Mouse (Mus musculus) hindbrain, embryonic 11.5 days (tissue): ENCODE data around the gene Dnm3. TPM values are rescaled to one million over a fixed set of nuclear protein-coding genes. Genes with fewer than 3 reads are reported as not detected.

Experiments
- ATAC-seq: fragments of 200-750 bp; cut with Nextera tagmentation; 2 replicates; pipeline ENCODE4 v1.8.0; 2017; ENCODE audit warnings: mild to moderate bottlenecking, moderate TSS enrichment, moderate library complexity; ENCODE audit not compliant: low FRiP score
- DNase-seq: peaks from one replicate; pipeline ENCODE4 v3.0.0-alpha.2; 2015; ENCODE audit warnings: low spot score
- H3K27ac ChIP-seq: fragments of 300-500 bp; sonication (generic); 2 replicates; pipeline ENCODE4 v1.5.1; 2014; ENCODE audit warnings: mild to moderate bottlenecking, low read depth, low read length
- H3K27me3 ChIP-seq: fragments of 300-500 bp; sonication (generic); 2 replicates; pipeline ENCODE4 v1.6.1; 2014; ENCODE audit warnings: mild to moderate bottlenecking, low read length, moderate library complexity, mixed read lengths; ENCODE audit not compliant: control insufficient read depth, insufficient read depth
- H3K36me3 ChIP-seq: fragments of 300-500 bp; sonication (generic); 2 replicates; pipeline ENCODE4 v1.6.1; 2014; ENCODE audit warnings: mild to moderate bottlenecking, low read length, moderate library complexity, mixed read lengths; ENCODE audit not compliant: control insufficient read depth, insufficient read depth
- H3K4me1 ChIP-seq: fragments of 300-500 bp; sonication (generic); replicated peaks from 2 replicates; pipeline ENCODE4 v1.6.1; 2014; ENCODE audit warnings: low read length, mixed read lengths; ENCODE audit not compliant: control insufficient read depth, insufficient read depth
- H3K4me2 ChIP-seq: fragments of 300-500 bp; sonication (generic); replicated peaks from 2 replicates; pipeline ENCODE4 v1.6.1; 2014; ENCODE audit warnings: mild to moderate bottlenecking, low read depth, low read length
- H3K4me3 ChIP-seq: fragments of 300-500 bp; sonication (generic); 2 replicates; pipeline ENCODE4 v1.5.1; 2014; ENCODE audit warnings: low read depth, low read length
- H3K9ac ChIP-seq: fragments of 300-500 bp; sonication (generic); 2 replicates; pipeline ENCODE4 v1.6.1; 2014; ENCODE audit warnings: low read depth, low read length
- H3K9me3 ChIP-seq: fragments of 300-500 bp; sonication (generic); 2 replicates; pipeline ENCODE4 v1.6.1; 2016; ENCODE audit warnings: low read length; ENCODE audit not compliant: control insufficient read depth
- WGBS: fragments of 180-500 bp; shearing (Covaris S2); extraction: QIAGEN DNeasy Blood & Tissue Kit; methylation state at CpG from one replicate; pipeline ENCODE4 v1.1.7; 2014; 5-methylcytosine and 5-hydroxymethylcytosine counted together
- polyA plus RNA-seq: library from polyadenylated mRNA; unstranded; fragments of >200 nt; fragmentation: Nextera tagmentation; extraction: Ambion mirVana; gene quantifications from 2 replicates; pipeline ENCODE4 v1.2.1, GENCODE M21; 2014

Dnm3 gene
- polyA plus RNA-seq, 1 experiment from 2014 or later: 12.0 TPM

DNA sequence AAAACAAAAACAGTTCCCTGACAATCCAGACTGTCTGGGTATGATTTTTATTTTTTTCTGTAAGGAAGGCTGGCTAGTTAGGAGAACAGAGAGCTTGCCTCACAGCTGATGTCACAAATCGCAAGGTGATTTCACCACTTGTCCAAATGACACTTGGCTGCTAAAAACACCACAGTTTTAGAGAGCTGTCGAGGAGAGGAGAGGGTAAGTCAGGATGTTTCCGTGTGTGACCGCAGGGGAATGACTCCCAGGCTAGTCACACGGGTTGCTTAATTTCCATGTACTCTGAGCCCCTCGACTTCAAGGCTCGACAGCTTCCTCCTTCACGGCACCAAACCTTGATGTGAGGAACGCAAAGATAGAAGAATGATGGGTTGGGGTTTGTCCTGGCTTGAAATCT, 471.7 kb downstream of the Dnm3 start:
- no peak overlapping the region for H3K4me2 ChIP-seq
- no peak overlapping the region for H3K4me3 ChIP-seq
- no peaks in the 10 kb centered on the region for H3K9me3 ChIP-seq
- peaks cover 5% of the 10 kb centered on the region for H3K4me1 ChIP-seq
- DNase-seq: no peak
- no peak for ATAC-seq
- no peaks in the 10 kb centered on the region for H3K27me3 ChIP-seq
- no peak overlapping the region for H3K27ac ChIP-seq
- H3K9ac ChIP-seq: no peak overlapping the region
- WGBS: 84% methylated on average over 9 of the region's 9 CpGs
- H3K36me3 ChIP-seq: no peaks in the 10 kb centered on the region

DNA sequence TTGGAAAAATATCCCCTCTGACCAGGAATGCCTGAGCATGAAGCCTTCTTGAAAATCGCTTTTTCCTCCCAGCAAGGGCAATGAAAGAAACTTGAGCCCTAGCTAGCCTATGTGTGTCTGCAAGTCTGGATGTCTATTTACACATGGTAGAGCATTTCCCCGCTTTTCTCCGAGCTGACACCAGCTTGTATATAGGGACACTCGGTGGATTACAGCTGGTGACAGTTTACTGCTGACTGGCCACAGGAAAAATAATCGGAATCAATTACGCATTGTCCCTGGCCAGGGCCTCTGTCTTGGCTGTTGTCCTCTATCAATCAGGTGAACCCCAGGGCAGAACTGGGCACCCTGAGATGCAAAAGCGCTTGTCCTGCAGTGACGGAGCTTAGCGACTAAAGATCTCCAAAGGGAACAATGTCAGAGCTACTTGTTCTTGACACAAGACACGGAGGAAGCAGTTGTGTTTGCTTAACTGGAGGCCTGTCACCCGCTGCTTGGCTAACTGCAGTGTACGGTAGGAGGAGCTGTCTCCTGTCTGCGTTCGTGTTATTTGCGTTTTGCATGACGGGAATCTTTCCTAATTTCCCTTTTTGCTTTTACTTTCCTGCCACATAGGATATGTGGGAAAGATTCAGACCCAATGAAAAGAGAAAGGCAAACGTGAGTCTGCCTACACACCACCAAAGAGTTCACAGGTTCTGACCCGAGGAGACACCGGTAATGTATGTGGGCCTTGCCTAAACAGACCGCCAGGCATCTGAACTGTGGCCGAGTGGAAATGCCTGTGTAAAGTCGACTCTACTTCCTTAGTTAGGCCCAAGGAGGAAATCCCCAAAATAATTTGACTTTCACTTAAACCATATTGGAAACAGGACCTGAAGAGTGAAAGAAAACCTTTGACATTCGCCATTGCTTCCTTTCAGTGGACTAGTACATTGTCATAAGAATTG, 472.7 kb downstream of the Dnm3 start:
- H3K4me2 ChIP-seq: no peak overlapping the region
- no peaks in the 10 kb centered on the region for H3K36me3 ChIP-seq
- ATAC-seq: peak; percentile 58
- DNase-seq: peak; percentile 54
- 43% methylated on average over 23 of the region's 23 CpGs for WGBS
- no peaks in the 10 kb centered on the region for H3K27me3 ChIP-seq
- H3K4me1 ChIP-seq: peaks cover 5% of the 10 kb centered on the region
- H3K4me3 ChIP-seq: no peak overlapping the region
- no peaks in the 10 kb centered on the region for H3K9me3 ChIP-seq
- no peak overlapping the region for H3K9ac ChIP-seq
- H3K27ac ChIP-seq: peak overlapping the region; percentile 61

DNA sequence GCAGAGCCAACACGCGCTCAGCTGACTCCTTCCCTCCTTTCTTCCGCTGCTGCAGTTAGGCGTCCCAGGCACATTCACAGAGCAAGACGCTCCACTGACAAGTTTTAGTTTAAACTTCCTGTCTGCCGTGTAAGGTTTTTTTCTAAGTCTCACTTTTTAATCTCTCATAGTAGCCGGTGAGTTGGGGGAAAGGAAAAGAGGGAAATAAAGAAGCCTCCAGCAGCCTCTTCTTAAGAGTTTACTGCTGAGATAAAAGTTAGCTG, 473.4 kb downstream of the Dnm3 start:
- Histone ChIP-seq H3K27ac (peak overlapping the region; percentile 61), H3K4me2 (no peak overlapping the region)

DNA sequence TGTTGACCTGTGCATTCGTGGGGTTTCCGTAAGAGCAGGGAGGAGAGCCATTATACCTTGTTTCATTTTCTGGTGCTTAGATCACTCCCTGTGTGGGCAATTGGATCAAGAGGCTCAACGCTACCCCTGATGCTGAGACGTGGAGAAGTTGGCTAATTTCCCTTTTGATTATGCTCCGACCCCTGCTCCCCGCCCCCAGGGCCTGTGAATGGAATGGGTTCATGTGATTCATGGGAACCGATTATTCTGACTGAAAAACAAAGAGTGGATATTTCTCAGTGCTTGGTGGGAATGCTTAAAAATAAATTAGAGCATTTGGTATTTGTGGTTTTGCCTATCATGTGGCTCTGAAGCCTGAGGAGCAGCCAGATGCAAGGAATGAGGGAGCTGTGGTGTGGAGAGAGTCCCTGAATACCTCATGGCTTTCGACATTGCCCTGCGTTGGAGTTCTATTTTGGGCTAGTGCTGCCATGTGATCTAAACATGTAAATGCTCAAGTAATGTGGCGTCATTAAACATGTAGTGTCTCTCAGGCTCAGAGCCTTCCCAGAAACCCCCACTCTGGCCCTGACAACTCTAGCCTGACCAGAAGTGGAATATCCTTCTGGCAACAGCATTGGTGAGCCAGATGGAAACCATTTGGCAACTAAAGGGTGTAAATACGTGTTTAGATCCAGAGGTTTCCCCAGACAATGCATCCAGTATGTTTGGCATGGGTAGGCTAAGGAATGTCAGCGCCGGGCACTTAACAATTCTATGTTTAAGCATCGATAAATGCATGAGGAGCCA, 473.9 kb downstream of the Dnm3 start:
- WGBS: 63% methylated on average over 14 of the region's 14 CpGs
- peaks cover 7% of the 10 kb centered on the region for H3K4me1 ChIP-seq
- no peaks in the 10 kb centered on the region for H3K27me3 ChIP-seq
- no peak for ATAC-seq
- no peak overlapping the region for H3K4me3 ChIP-seq
- no peak overlapping the region for H3K4me2 ChIP-seq
- no peak for DNase-seq
- peak overlapping the region; percentile 61; the same call in 1 of the 2 replicates for H3K27ac ChIP-seq
- H3K9ac ChIP-seq: no peak overlapping the region
- H3K9me3 ChIP-seq: no peaks in the 10 kb centered on the region
- H3K36me3 ChIP-seq: no peaks in the 10 kb centered on the region

More for the DNA sequence above, 473.4 kb downstream of the Dnm3 start:
- no peaks in the 10 kb centered on the region for H3K27me3 ChIP-seq
- H3K9ac ChIP-seq: no peak overlapping the region
- peaks cover 7% of the 10 kb centered on the region for H3K4me1 ChIP-seq
- no peaks in the 10 kb centered on the region for H3K36me3 ChIP-seq
- H3K4me3 ChIP-seq: no peak overlapping the region
- no peaks in the 10 kb centered on the region for H3K9me3 ChIP-seq
- no peak for DNase-seq
- no peak for ATAC-seq
- 39% methylated on average over 7 of the region's 7 CpGs for WGBS

DNA sequence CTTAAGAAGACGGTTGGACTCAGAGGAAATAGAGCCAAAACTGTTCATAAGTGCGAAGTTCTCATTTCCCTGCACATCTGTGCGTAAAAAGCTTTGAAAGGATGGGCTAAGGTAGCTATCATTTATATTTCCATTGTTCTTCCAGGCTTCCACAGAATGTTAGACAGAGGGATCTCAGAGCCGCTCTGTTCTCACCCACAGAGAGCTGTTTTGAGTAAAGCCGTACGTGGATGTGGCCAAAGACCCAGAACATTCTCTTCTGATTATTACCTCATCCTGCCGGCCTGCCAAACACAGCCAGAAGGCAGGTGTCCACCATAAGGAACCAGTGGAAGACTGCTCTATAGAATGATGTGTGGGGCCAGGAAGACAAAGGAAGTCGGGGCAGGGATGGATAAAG, 476.5 kb downstream of the Dnm3 start:
- DNase-seq: no peak
- WGBS: 73% methylated on average over 8 of the region's 8 CpGs
- H3K9me3 ChIP-seq: no peaks in the 10 kb centered on the region

DNA sequence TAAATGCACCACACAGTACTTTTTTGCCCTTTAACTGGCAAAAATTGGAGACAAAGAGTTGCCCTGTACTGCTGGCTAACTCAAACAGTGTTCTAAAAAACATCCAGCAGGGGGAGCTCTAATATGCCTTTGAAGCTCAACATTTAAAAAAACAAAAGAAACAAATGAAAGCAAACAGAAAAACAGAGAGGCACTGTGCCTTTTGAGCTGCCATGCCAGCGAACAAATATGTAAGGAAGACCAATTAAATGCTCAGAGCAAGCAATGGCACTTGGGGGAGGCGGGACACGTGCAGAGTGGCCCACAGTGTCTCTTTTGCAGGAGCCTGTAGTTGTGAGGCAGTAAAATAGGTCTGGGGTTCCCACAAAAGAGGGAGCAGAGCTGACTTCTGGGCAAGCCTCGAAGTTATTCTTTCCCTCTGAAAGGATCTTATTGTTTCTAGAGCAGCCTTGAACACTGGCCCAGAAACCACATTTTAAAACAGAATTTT, 477.9 kb downstream of the Dnm3 start:
- ATAC-seq (peak; percentile 85), DNase-seq (peak; percentile 87)
- Histone ChIP-seq H3K36me3 (no peaks in the 10 kb centered on the region), H3K4me2 (peak overlapping the region; percentile 26; the same call in 1 of the 2 replicates), H3K9ac (peak overlapping the region; percentile 54; the same call in 1 of the 2 replicates), H3K27ac (peak overlapping the region; percentile 74), H3K4me1 (peaks cover 5% of the 10 kb centered on the region), H3K27me3 (no peaks in the 10 kb centered on the region), H3K9me3 (no peaks in the 10 kb centered on the region), H3K4me3 (no peak overlapping the region)
- 1% methylated on average over 4 of the region's 4 CpGs for WGBS

More for the DNA sequence above, 476.5 kb downstream of the Dnm3 start:
- H3K4me3 ChIP-seq: no peak overlapping the region
- no peak overlapping the region for H3K9ac ChIP-seq
- H3K4me2 ChIP-seq: no peak overlapping the region
- H3K27ac ChIP-seq: 0 out of 2 replicates have a peak overlapping the region, but pooled peaks have one; percentile 36
- ATAC-seq: no peak
- H3K4me1 ChIP-seq: peaks cover 7% of the 10 kb centered on the region
- H3K27me3 ChIP-seq: no peaks in the 10 kb centered on the region
- no peaks in the 10 kb centered on the region for H3K36me3 ChIP-seq

DNA sequence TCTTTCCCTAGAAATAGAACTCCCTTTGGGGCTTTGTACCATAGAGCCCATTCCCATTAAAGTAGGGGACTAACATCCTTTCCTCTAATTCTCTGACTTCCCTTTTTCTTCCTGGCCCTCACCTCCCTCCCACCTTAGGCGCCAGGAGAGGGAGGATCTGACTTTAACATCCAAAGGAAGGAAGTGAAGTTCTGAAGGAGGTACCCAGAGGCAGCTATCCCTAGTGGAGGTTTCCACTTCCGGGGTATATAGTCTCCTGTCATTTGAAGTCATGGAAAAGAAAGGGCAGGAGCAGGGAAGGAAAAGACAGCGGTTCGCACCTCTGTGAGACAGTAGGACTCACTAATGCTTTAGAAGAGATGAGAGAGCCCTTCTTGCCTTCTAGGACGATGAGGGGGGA, 478.5 kb downstream of the Dnm3 start:
- Histone ChIP-seq H3K4me2 (no peak overlapping the region), H3K27ac (peak overlapping the region; percentile 74), H3K9me3 (no peaks in the 10 kb centered on the region), H3K9ac (peak overlapping the region; percentile 54; the same call in 1 of the 2 replicates), H3K36me3 (no peaks in the 10 kb centered on the region), H3K4me3 (no peak overlapping the region), H3K27me3 (no peaks in the 10 kb centered on the region), H3K4me1 (peaks cover 4% of the 10 kb centered on the region)
- 40% methylated on average over 5 of the region's 5 CpGs for WGBS
- ATAC-seq (peak; percentile 12; the same call in 1 of the 2 replicates), DNase-seq (no peak)

DNA sequence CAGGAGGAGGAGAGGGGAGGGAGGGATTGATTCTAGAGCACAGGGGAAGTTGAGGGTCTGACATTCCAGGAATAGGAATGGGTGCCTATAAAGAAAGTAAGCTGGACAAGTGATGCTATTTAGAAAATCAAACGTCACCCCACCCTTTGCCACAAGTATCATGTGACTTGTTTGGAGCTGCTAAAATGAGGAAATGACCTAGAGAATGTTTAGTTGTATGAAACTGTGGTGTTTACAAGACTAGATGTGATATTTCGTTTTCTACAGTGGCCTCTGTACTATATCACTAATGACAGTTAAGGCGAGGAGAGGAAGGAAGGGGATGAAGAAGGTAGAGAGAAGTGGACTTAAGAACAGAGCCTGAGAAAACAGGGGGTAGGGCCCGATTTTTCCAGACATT, 479.1 kb downstream of the Dnm3 start:
- ATAC-seq (no peak), DNase-seq (no peak)
- 80% methylated on average over 4 of the region's 4 CpGs for WGBS
- no peaks in the 10 kb centered on the region for H3K27me3 ChIP-seq
- H3K9ac ChIP-seq: no peak overlapping the region
- no peak overlapping the region for H3K4me2 ChIP-seq
- H3K4me1 ChIP-seq: 0 out of 2 replicates have a peak, but pooled peaks cover 2% of the 10 kb centered on the region
- no peaks in the 10 kb centered on the region for H3K36me3 ChIP-seq
- no peaks in the 10 kb centered on the region for H3K9me3 ChIP-seq
- H3K27ac ChIP-seq: no peak overlapping the region
- no peak overlapping the region for H3K4me3 ChIP-seq
